ENCODE assay signal across 8 mouse cellular contexts in the genomic region with DNA sequence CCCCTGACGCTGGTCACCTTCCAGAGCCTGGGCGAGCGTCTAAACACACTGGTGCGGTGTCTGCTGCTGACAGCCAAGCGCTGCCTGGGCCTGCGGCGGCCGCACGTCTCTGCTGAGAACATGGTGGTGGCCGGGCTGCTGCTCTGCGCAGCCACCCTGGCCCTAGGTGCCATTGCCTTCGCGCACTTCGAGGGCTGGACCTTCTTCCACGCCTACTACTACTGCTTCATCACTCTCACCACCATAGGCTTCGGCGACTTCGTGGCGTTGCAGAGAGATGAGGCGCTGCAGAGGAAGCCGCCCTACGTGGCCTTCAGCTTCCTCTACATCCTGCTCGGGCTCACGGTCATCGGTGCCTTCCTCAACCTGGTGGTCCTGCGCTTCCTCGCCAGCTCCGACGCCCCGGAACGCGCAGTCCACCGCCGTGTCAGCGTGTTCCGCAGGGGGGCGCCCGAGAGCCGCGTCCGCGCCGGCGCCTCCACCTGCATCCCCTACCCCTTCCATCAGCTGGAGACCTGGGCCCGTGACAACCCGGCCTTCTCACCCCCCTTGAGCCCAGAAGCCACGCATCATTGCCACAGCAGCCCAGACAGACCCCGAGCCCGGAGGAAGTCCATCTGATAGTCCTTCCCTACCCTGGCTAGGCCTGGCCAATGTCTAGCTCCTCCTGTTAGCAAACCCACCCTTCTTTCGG. TPM values are rescaled to one million over a fixed set of nuclear protein-coding genes. Genes with fewer than 3 reads are reported as not detected.
DNase-seq lines count a peak whose midpoint lies in the region; ATAC-seq lines count a peak whose summit lies in the region.

No protein-coding gene starts in this region.

- no peaks in the 10 kb centered on the region for H3K36me3 ChIP-seq in forebrain, embryonic 13.5 days (ENCODE audit: poor library complexity, severe bottlenecking)
- no peaks in the 10 kb centered on the region for H3K36me3 ChIP-seq in liver, embryonic 12.5 days

- WGBS in forebrain, embryonic 13.5 days: 14% methylated on average over 50 of the region's 50 CpGs
- WGBS in liver, embryonic 12.5 days (ENCODE audit: insufficient replicate concordance): 14% methylated on average over 50 of the region's 50 CpGs

- peak overlapping the region; percentile 47 for H3K4me2 ChIP-seq in forebrain, embryonic 13.5 days
- H3K4me2 ChIP-seq in liver, embryonic 12.5 days: peak overlapping the region; percentile 1; the same call in 1 of the 2 replicates

- peak; percentile 31 for DNase-seq in urinary bladder, adult 2 months (ENCODE audit: low spot score)
- no peak for DNase-seq in urinary bladder, postnatal 10 days (ENCODE audit: low spot score)
- peak; percentile 60 for DNase-seq in cerebellum, adult 11-12 months
- peak; percentile 13 for DNase-seq in induced T-regulatory cell, adult 2 months (ENCODE audit: low read depth)
- peak; percentile 50 for DNase-seq in right cerebral cortex, adult 18-20 months
- no peak for DNase-seq in adipocyte (ENCODE audit: low spot score)

- H3K4me1 ChIP-seq in forebrain, embryonic 13.5 days: no peaks in the 10 kb centered on the region; the same call in 1 of the 2 replicates
- H3K4me1 ChIP-seq in liver, embryonic 12.5 days: no peaks in the 10 kb centered on the region

- peaks cover 58% of the 10 kb centered on the region for H3K27me3 ChIP-seq in forebrain, embryonic 13.5 days
- peaks cover 84% of the 10 kb centered on the region for H3K27me3 ChIP-seq in liver, embryonic 12.5 days (replicated peaks)

- no peak overlapping the region for H3K27ac ChIP-seq in forebrain, embryonic 13.5 days
- H3K27ac ChIP-seq in liver, embryonic 12.5 days: no peak overlapping the region

- no peaks in the 10 kb centered on the region for H3K9me3 ChIP-seq in forebrain, embryonic 13.5 days (replicated peaks)
- H3K9me3 ChIP-seq in liver, embryonic 12.5 days (replicated peaks): no peaks in the 10 kb centered on the region

- peak overlapping the region; percentile 21 for H3K9ac ChIP-seq in forebrain, embryonic 13.5 days
- no peak overlapping the region for H3K9ac ChIP-seq in liver, embryonic 12.5 days

- ATAC-seq in forebrain, embryonic 13.5 days: peak; percentile 78
- no peak for ATAC-seq in liver, embryonic 12.5 days

- H3K4me3 ChIP-seq in forebrain, embryonic 13.5 days: peak overlapping the region; percentile 15; the same call in 1 of the 2 replicates
- H3K4me3 ChIP-seq in liver, embryonic 12.5 days: no peak overlapping the region

RNA-seq across cellular contexts. Expression of a gene that starts 5.0 kb away (rescaled TPM):
- polyA plus RNA-seq in urinary bladder, adult 2 months (2012; rRNA removed): not detected in 2 replicates
- not detected in 2 replicates for polyA plus RNA-seq in forebrain, embryonic 13.5 days (2015; fragmentation: Nextera tagmentation; extraction: Ambion mirVana)
- not detected in 2 replicates for polyA plus RNA-seq in liver, embryonic 12.5 days (2016; fragmentation: Nextera tagmentation; extraction: Ambion mirVana)

RNA-seq across cellular contexts. Expression of a gene that starts 37.7 kb away (rescaled TPM):
- polyA plus RNA-seq in urinary bladder, adult 2 months (2012; rRNA removed): 9.2 and 11.2 TPM in 2 replicates
- polyA plus RNA-seq in forebrain, embryonic 13.5 days (2015; fragmentation: Nextera tagmentation; extraction: Ambion mirVana): 0.25 and 0.26 TPM in 2 replicates
- polyA plus RNA-seq in liver, embryonic 12.5 days (2016; fragmentation: Nextera tagmentation; extraction: Ambion mirVana): 0.14 and 0.15 TPM in 2 replicates

Comparison
In these comparisons a context has a peak if more than half of its experiments do, and no peak if none do; other contexts are left out.
1. DNase-seq: peak in urinary bladder, adult 2 months (single experiment), cerebellum, adult 11-12 months (single experiment), induced T-regulatory cell, adult 2 months (single experiment) and right cerebral cortex, adult 18-20 months (single experiment); none in urinary bladder, postnatal 10 days (single experiment) and adipocyte (single experiment).